Mouse (Mus musculus) gastrocnemius, postnatal 14 days (tissue): ENCODE data around the gene Gucy1b2. TPM values are rescaled to one million over a fixed set of nuclear protein-coding genes. Genes with fewer than 3 reads are reported as not detected.

Source experiments
- DNase-seq: peaks from one replicate; pipeline ENCODE4 v3.0.0; 2021; ENCODE audit warnings: mixed read lengths
- intact Hi-C: fragments of 180-260 bp; cut with DNase I; formaldehyde crosslinking; loops from one replicate; pipeline ENCODE4 v1.15.1; 2025; ENCODE audit warnings: low total_unique reads
- long read RNA-seq, 2 experiments: library from polyadenylated mRNA; stranded (forward); transcript quantifications; one replicate each; pipeline ENCODE4 v2.0.0; 2021
- total RNA-seq, 2 experiments: library from RNA; stranded (reverse); gene quantifications; 2 replicates each; pipeline ENCODE4 v1.2.3; 2021

Gene Gucy1b2
- not detected for total RNA-seq
- long read RNA-seq, experiment 1 = 0 reads
- long read RNA-seq, experiment 2 = 0 reads

GRCm38 (mm10) chr14:62456239-62456747 is at the start of gene Gucy1b2:
Gucy1b2 (minus strand) TSS chr14:62456289.
- intact Hi-C loops = loop anchor here (10.0 kb wide), 3 partner anchors 121 to 891 kb away; no protein-coding TSS in a partner anchor
- no peak for DNase-seq

GRCm38 (mm10) chr14:62497391-62497790 is 41.3 kb upstream of the Gucy1b2 start:
- DNase-seq = no peak
- intact Hi-C loops = loop anchor here (10.0 kb wide), 1 partner anchor 477 kb away; no protein-coding TSS in a partner anchor

GRCm38 (mm10) chr14:62496501-62496900 is 40.4 kb upstream of the Gucy1b2 start:
- intact Hi-C loops = loop anchor here (10.0 kb wide), 1 partner anchor 478 kb away; no protein-coding TSS in a partner anchor
- no peak for DNase-seq

GRCm38 (mm10) chr14:62493456-62493855 is 37.4 kb upstream of the Gucy1b2 start:
- no peak for DNase-seq
- intact Hi-C loops = loop anchor here (5.0 to 10.0 kb wide), 2 partner anchors 114 to 481 kb away; no protein-coding TSS in a partner anchor

GRCm38 (mm10) chr14:62492196-62492850 is 36.2 kb upstream of the Gucy1b2 start:
- intact Hi-C loops = loop anchor here (5.0 to 10.0 kb wide), 2 partner anchors 115 to 482 kb away; no protein-coding TSS in a partner anchor
- DNase-seq = peak; percentile 73

- DNase-seq = no peak
- intact Hi-C loops = no loop called here
Measured at GRCm38 (mm10) chr14:62488270-62488669, 32.2 kb upstream of the Gucy1b2 start.

GRCm38 (mm10) chr14:62481381-62481780 is 25.3 kb upstream of the Gucy1b2 start:
- intact Hi-C loops = no loop called here
- no peak for DNase-seq

- intact Hi-C loops = no loop called here
- DNase-seq = no peak
Measured at GRCm38 (mm10) chr14:62479395-62479794, 23.3 kb upstream of the Gucy1b2 start.

- DNase-seq = no peak
- intact Hi-C loops = no loop called here
Measured at GRCm38 (mm10) chr14:62474481-62474880, 18.4 kb upstream of the Gucy1b2 start.

GRCm38 (mm10) chr14:62472061-62472460 is 16.0 kb upstream of the Gucy1b2 start:
- no peak for DNase-seq

GRCm38 (mm10) chr14:62468753-62469125 is 12.7 kb upstream of the Gucy1b2 start:
- DNase-seq = no peak
- intact Hi-C loops = no loop called here

More at GRCm38 (mm10) chr14:62472061-62472460, 16.0 kb upstream of the Gucy1b2 start:
- intact Hi-C loops = no loop called here

GRCm38 (mm10) chr14:62468119-62468752 is 12.1 kb upstream of the Gucy1b2 start:
- no peak for DNase-seq
- intact Hi-C loops = no loop called here

- intact Hi-C loops = no loop called here
- peak; percentile 43 for DNase-seq
Measured at GRCm38 (mm10) chr14:62464966-62465365, 8.9 kb upstream of the Gucy1b2 start.

- intact Hi-C loops = loop anchor here (10.0 kb wide), 3 partner anchors 125 to 895 kb away; no protein-coding TSS in a partner anchor
- no peak for DNase-seq
Measured at GRCm38 (mm10) chr14:62459541-62459940, 3.5 kb upstream of the Gucy1b2 start.

- peak; percentile 84 for DNase-seq
- intact Hi-C loops = loop anchor here (10.0 kb wide), 3 partner anchors 123 to 893 kb away; no protein-coding TSS in a partner anchor
Measured at GRCm38 (mm10) chr14:62457420-62458181, 1.5 kb upstream of the Gucy1b2 start.

GRCm38 (mm10) chr14:62455570-62455879 is 564 bp downstream of the Gucy1b2 start:
- no peak for DNase-seq
- intact Hi-C loops = loop anchor here (10.0 kb wide), 3 partner anchors 121 to 891 kb away; no protein-coding TSS in a partner anchor

GRCm38 (mm10) chr14:62454760-62455569 is 1.1 kb downstream of the Gucy1b2 start:
- intact Hi-C loops = loop anchor here (10.0 kb wide), 3 partner anchors 120 to 890 kb away; no protein-coding TSS in a partner anchor
- no peak for DNase-seq

GRCm38 (mm10) chr14:62454136-62454535 is 2.0 kb downstream of the Gucy1b2 start:
- intact Hi-C loops = loop anchor here (10.0 kb wide), 3 partner anchors 119 to 889 kb away; no protein-coding TSS in a partner anchor
- no peak for DNase-seq

GRCm38 (mm10) chr14:62453276-62453675 is 2.8 kb downstream of the Gucy1b2 start:
- no peak for DNase-seq
- intact Hi-C loops = loop anchor here (10.0 kb wide), 3 partner anchors 118 to 888 kb away; no protein-coding TSS in a partner anchor
